Mouse (Mus musculus): ENCODE measurements around the gene Zfhx3. TPM values are rescaled to one million over a fixed set of nuclear protein-coding genes. Genes with fewer than 3 reads are reported as not detected.

The Zfhx3 gene
- polyA plus RNA-seq, 1 experiment from 2014 or later: 7.4 TPM

GRCm38 (mm10) chr8:108580364-108580763 lies 637.9 kb downstream of the Zfhx3 start:
- no peak overlapping the region for H3K4me2 ChIP-seq
- H3K4me3 ChIP-seq: no peak overlapping the region
- 0 out of 2 replicates have a peak, but pooled peaks cover 13% of the 10 kb centered on the region for H3K4me1 ChIP-seq (replicated peaks)
- 87% methylated on average over 5 of the region's 5 CpGs for WGBS
- H3K9ac ChIP-seq: no peak overlapping the region
- no peak overlapping the region for H3K27ac ChIP-seq (ENCODE audit: poor library complexity, severe bottlenecking)
- ATAC-seq (ENCODE audit: insufficient number of reproducible peaks, low FRiP score): no peak
- peaks cover 7% of the 10 kb centered on the region for H3K27me3 ChIP-seq (replicated peaks)
- no peaks in the 10 kb centered on the region for H3K36me3 ChIP-seq
- H3K9me3 ChIP-seq (replicated peaks): no peaks in the 10 kb centered on the region

- Histone ChIP-seq H3K36me3 (no peaks in the 10 kb centered on the region), H3K4me3 (no peak overlapping the region), H3K27me3 (replicated peaks) (no peaks in the 10 kb centered on the region), H3K4me1 (replicated peaks) (0 out of 2 replicates have a peak, but pooled peaks cover 13% of the 10 kb centered on the region), H3K9ac (no peak overlapping the region), H3K9me3 (replicated peaks) (0 out of 2 replicates have a peak, but pooled peaks cover 3% of the 10 kb centered on the region), H3K4me2 (no peak overlapping the region), H3K27ac (ENCODE audit: poor library complexity, severe bottlenecking) (no peak overlapping the region)
- no peak for ATAC-seq (ENCODE audit: insufficient number of reproducible peaks, low FRiP score)
- WGBS: 66% methylated on average over 6 of the region's 6 CpGs
These were observed 639.1 kb downstream of the Zfhx3 start for GRCm38 (mm10) chr8:108581557-108581956.

- Histone ChIP-seq H3K27ac (ENCODE audit: poor library complexity, severe bottlenecking) (no peak overlapping the region), H3K27me3 (replicated peaks) (no peaks in the 10 kb centered on the region), H3K4me3 (no peak overlapping the region), H3K9me3 (replicated peaks) (0 out of 2 replicates have a peak, but pooled peaks cover 3% of the 10 kb centered on the region), H3K36me3 (no peaks in the 10 kb centered on the region), H3K4me1 (replicated peaks) (0 out of 2 replicates have a peak, but pooled peaks cover 13% of the 10 kb centered on the region), H3K9ac (no peak overlapping the region), H3K4me2 (no peak overlapping the region)
- WGBS: 69% methylated on average over 3 of the region's 3 CpGs
- ATAC-seq (ENCODE audit: insufficient number of reproducible peaks, low FRiP score): no peak
These were observed 639.8 kb downstream of the Zfhx3 start for GRCm38 (mm10) chr8:108582251-108582650.

GRCm38 (mm10) chr8:108583261-108583660 lies 640.8 kb downstream of the Zfhx3 start:
- WGBS: 83% methylated on average over 4 of the region's 4 CpGs
- H3K36me3 ChIP-seq: no peaks in the 10 kb centered on the region
- no peak overlapping the region for H3K27ac ChIP-seq (ENCODE audit: poor library complexity, severe bottlenecking)
- no peak overlapping the region for H3K4me3 ChIP-seq
- H3K27me3 ChIP-seq (replicated peaks): no peaks in the 10 kb centered on the region
- H3K4me2 ChIP-seq: no peak overlapping the region
- H3K4me1 ChIP-seq (replicated peaks): 0 out of 2 replicates have a peak, but pooled peaks cover 10% of the 10 kb centered on the region
- H3K9ac ChIP-seq: no peak overlapping the region
- 0 out of 2 replicates have a peak, but pooled peaks cover 3% of the 10 kb centered on the region for H3K9me3 ChIP-seq (replicated peaks)
- no peak for ATAC-seq (ENCODE audit: insufficient number of reproducible peaks, low FRiP score)

GRCm38 (mm10) chr8:108583867-108584661 lies 641.6 kb downstream of the Zfhx3 start:
- ATAC-seq (ENCODE audit: insufficient number of reproducible peaks, low FRiP score): no peak
- Histone ChIP-seq H3K36me3 (no peaks in the 10 kb centered on the region), H3K4me1 (replicated peaks) (0 out of 2 replicates have a peak, but pooled peaks cover 7% of the 10 kb centered on the region), H3K9ac (no peak overlapping the region), H3K9me3 (replicated peaks) (0 out of 2 replicates have a peak, but pooled peaks cover 3% of the 10 kb centered on the region), H3K27ac (ENCODE audit: poor library complexity, severe bottlenecking) (no peak overlapping the region), H3K27me3 (replicated peaks) (no peaks in the 10 kb centered on the region), H3K4me3 (no peak overlapping the region), H3K4me2 (no peak overlapping the region)
- 78% methylated on average over 9 of the region's 9 CpGs for WGBS

- Histone ChIP-seq H3K4me2 (no peak overlapping the region), H3K27me3 (replicated peaks) (no peaks in the 10 kb centered on the region), H3K9me3 (replicated peaks) (0 out of 2 replicates have a peak, but pooled peaks cover 3% of the 10 kb centered on the region), H3K9ac (no peak overlapping the region), H3K4me1 (replicated peaks) (0 out of 2 replicates have a peak, but pooled peaks cover 7% of the 10 kb centered on the region), H3K27ac (ENCODE audit: poor library complexity, severe bottlenecking) (no peak overlapping the region), H3K36me3 (no peaks in the 10 kb centered on the region), H3K4me3 (no peak overlapping the region)
- 71% methylated on average over 4 of the region's 4 CpGs for WGBS
- no peak for ATAC-seq (ENCODE audit: insufficient number of reproducible peaks, low FRiP score)
These were observed 642.2 kb downstream of the Zfhx3 start for GRCm38 (mm10) chr8:108584662-108584978.

- no peaks in the 10 kb centered on the region for H3K36me3 ChIP-seq
- no peak overlapping the region for H3K4me3 ChIP-seq
- 0 out of 2 replicates have a peak, but pooled peaks cover 3% of the 10 kb centered on the region for H3K9me3 ChIP-seq (replicated peaks)
- no peaks in the 10 kb centered on the region for H3K27me3 ChIP-seq (replicated peaks)
- WGBS: 79% methylated on average over 7 of the region's 7 CpGs
- H3K27ac ChIP-seq (ENCODE audit: poor library complexity, severe bottlenecking): no peak overlapping the region
- ATAC-seq (ENCODE audit: insufficient number of reproducible peaks, low FRiP score): no peak
- H3K9ac ChIP-seq: no peak overlapping the region
- peaks cover 7% of the 10 kb centered on the region; the same call in 1 of the 2 replicates for H3K4me1 ChIP-seq (replicated peaks)
- H3K4me2 ChIP-seq: no peak overlapping the region
These were observed 648.6 kb downstream of the Zfhx3 start for GRCm38 (mm10) chr8:108591037-108591436.

GRCm38 (mm10) chr8:108592028-108592724 lies 649.7 kb downstream of the Zfhx3 start:
- Histone ChIP-seq H3K9ac (no peak overlapping the region), H3K4me2 (no peak overlapping the region), H3K4me3 (no peak overlapping the region), H3K27me3 (replicated peaks) (no peaks in the 10 kb centered on the region), H3K27ac (ENCODE audit: poor library complexity, severe bottlenecking) (no peak overlapping the region), H3K9me3 (replicated peaks) (no peaks in the 10 kb centered on the region), H3K4me1 (replicated peaks) (peaks cover 7% of the 10 kb centered on the region; the same call in 1 of the 2 replicates), H3K36me3 (no peaks in the 10 kb centered on the region)
- 86% methylated on average over 11 of the region's 11 CpGs for WGBS
- ATAC-seq (ENCODE audit: insufficient number of reproducible peaks, low FRiP score): no peak

GRCm38 (mm10) chr8:108592990-108593589 lies 650.6 kb downstream of the Zfhx3 start:
- no peak overlapping the region for H3K4me2 ChIP-seq
- no peaks in the 10 kb centered on the region for H3K27me3 ChIP-seq (replicated peaks)
- H3K4me1 ChIP-seq (replicated peaks): peaks cover 7% of the 10 kb centered on the region; the same call in 1 of the 2 replicates
- no peaks in the 10 kb centered on the region for H3K9me3 ChIP-seq (replicated peaks)
- no peak overlapping the region for H3K4me3 ChIP-seq
- no peak overlapping the region for H3K9ac ChIP-seq
- no peaks in the 10 kb centered on the region for H3K36me3 ChIP-seq
- ATAC-seq (ENCODE audit: insufficient number of reproducible peaks, low FRiP score): no peak
- WGBS: 73% methylated on average over 13 of the region's 13 CpGs
- no peak overlapping the region; the same call in 1 of the 2 replicates for H3K27ac ChIP-seq (ENCODE audit: poor library complexity, severe bottlenecking)

- H3K4me3 ChIP-seq: no peak overlapping the region
- H3K36me3 ChIP-seq: no peaks in the 10 kb centered on the region
- ATAC-seq (ENCODE audit: insufficient number of reproducible peaks, low FRiP score): no peak
- no peaks in the 10 kb centered on the region for H3K9me3 ChIP-seq (replicated peaks)
- H3K4me2 ChIP-seq: no peak overlapping the region
- H3K27ac ChIP-seq (ENCODE audit: poor library complexity, severe bottlenecking): peak overlapping the region; percentile 71
- no peak overlapping the region for H3K9ac ChIP-seq
- WGBS: 70% methylated on average over 9 of the region's 9 CpGs
- H3K27me3 ChIP-seq (replicated peaks): no peaks in the 10 kb centered on the region
- H3K4me1 ChIP-seq (replicated peaks): peaks cover 7% of the 10 kb centered on the region; the same call in 1 of the 2 replicates
These were observed 651.4 kb downstream of the Zfhx3 start for GRCm38 (mm10) chr8:108593891-108594290.

All from heart, embryonic 12.5 days (tissue).